Mouse (Mus musculus): Measurements from ENCODE around the gene Aloxe3.

- TF ChIP-seq EP300 (IDR thresholded peaks at IDR 0.05; ENCODE audit: low read depth) (no peak), CTCF (IDR thresholded peaks at IDR 0.05; ENCODE audit: low read depth) (no peak)
Observed at GRCm38 (mm10) chr11:69089616-69090290, 35.9 kb upstream of the Aloxe3 start.
